Mouse (Mus musculus): ENCODE results near the gene Lrpap1. TPM values are rescaled to one million over a fixed set of nuclear protein-coding genes. Genes with fewer than 3 reads are reported as not detected.

The Lrpap1 gene
- polyA plus RNA-seq, 1 experiment from 2014 or later, result 155 TPM

- Histone ChIP-seq H3K9me3 (replicated peaks) (no peaks in the 10 kb centered on the region), H3K36me3 (no peaks in the 10 kb centered on the region), H3K27me3 (replicated peaks) (no peaks in the 10 kb centered on the region), H3K27ac (replicated peaks) (no peak overlapping the region), H3K4me3 (replicated peaks) (no peak overlapping the region), H3K4me1 (0 out of 2 replicates have a peak, but pooled peaks cover 3% of the 10 kb centered on the region), H3K4me2 (no peak overlapping the region), H3K9ac (replicated peaks) (no peak overlapping the region)
- no peak for ATAC-seq (ENCODE audit: low FRiP score)
- WGBS, result 82% methylated on average over 3 of the region's 3 CpGs
Observed at GRCm38 (mm10) chr5:35117633-35118032, 12.1 kb upstream of the Lrpap1 start.

- Histone ChIP-seq H3K4me3 (replicated peaks) (no peak overlapping the region), H3K4me2 (no peak overlapping the region), H3K9me3 (replicated peaks) (no peaks in the 10 kb centered on the region), H3K27me3 (replicated peaks) (no peaks in the 10 kb centered on the region), H3K27ac (replicated peaks) (no peak overlapping the region), H3K9ac (replicated peaks) (no peak overlapping the region), H3K36me3 (no peaks in the 10 kb centered on the region), H3K4me1 (0 out of 2 replicates have a peak, but pooled peaks cover 3% of the 10 kb centered on the region)
- no peak for ATAC-seq (ENCODE audit: low FRiP score)
- WGBS, result 74% methylated on average over 3 of the region's 3 CpGs
Observed at GRCm38 (mm10) chr5:35116002-35116401, 10.4 kb upstream of the Lrpap1 start.

DNA sequence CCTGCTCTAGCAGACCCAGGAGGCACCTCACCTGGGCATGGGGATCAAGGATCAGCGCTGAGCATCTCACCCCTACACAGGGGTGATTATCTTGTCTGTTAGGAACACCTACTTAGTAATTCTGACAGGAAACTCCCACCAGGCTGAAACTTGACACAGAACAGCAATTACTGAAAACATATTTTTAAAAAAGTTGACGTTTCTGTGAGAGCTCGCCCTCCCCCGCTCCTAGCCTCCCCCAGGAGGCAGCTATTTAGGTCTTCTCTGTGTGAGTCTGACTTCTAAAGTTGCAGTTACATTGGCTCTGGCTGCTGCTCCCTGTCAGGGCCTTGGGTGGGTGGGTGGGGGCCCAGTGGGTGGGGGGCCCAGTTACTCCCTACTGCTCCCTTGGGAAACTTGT is 6.9 kb upstream of the Lrpap1 start:
- Histone ChIP-seq H3K9me3 (replicated peaks) (no peaks in the 10 kb centered on the region), H3K27ac (replicated peaks) (no peak overlapping the region), H3K4me2 (no peak overlapping the region), H3K9ac (replicated peaks) (no peak overlapping the region), H3K4me3 (replicated peaks) (no peak overlapping the region), H3K4me1 (no peaks in the 10 kb centered on the region), H3K27me3 (replicated peaks) (no peaks in the 10 kb centered on the region), H3K36me3 (no peaks in the 10 kb centered on the region)
- no peak for ATAC-seq (ENCODE audit: low FRiP score)
- WGBS, result 69% methylated on average over 4 of the region's 4 CpGs

DNA sequence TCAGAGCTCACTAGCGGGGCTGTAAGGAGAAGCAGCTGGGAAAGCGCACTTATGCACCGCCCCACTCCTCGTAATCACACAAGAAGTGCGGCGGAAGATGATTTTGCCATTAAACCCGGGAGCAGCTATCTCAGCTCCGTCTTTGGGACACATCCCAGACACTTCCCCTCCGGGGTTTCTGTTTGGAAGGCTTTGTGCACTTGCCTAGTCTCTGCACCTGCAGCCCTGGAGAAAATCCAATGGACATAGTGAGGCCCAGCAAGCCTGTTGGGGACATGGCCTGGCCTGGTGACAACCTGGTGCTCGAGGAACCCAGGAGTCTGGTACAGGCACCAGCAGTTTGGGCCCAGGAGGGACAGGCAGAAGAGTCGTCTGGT is 344 bp upstream of the Lrpap1 start:
- H3K27ac ChIP-seq (replicated peaks), result peak overlapping the region; percentile 88
- WGBS, result 3% methylated on average over 11 of the region's 11 CpGs
- peak overlapping the region; percentile 78 for H3K4me2 ChIP-seq
- H3K9ac ChIP-seq (replicated peaks), result peak overlapping the region; percentile 51
- peak overlapping the region; percentile 87 for H3K4me3 ChIP-seq (replicated peaks)
- peak; percentile 58; the same call in 1 of the 2 replicates for ATAC-seq (ENCODE audit: low FRiP score)
- peaks cover 28% of the 10 kb centered on the region for H3K4me1 ChIP-seq
- H3K9me3 ChIP-seq (replicated peaks), result no peaks in the 10 kb centered on the region
- H3K36me3 ChIP-seq, result peaks cover 15% of the 10 kb centered on the region
- no peaks in the 10 kb centered on the region for H3K27me3 ChIP-seq (replicated peaks)

GRCm38 (mm10) chr5:35104183-35104959 is 1.2 kb downstream of the Lrpap1 start:
- Histone ChIP-seq H3K4me3 (replicated peaks) (peak overlapping the region; percentile 87), H3K27ac (replicated peaks) (no peak overlapping the region), H3K9ac (replicated peaks) (peak overlapping the region; percentile 90), H3K27me3 (replicated peaks) (no peaks in the 10 kb centered on the region), H3K9me3 (replicated peaks) (no peaks in the 10 kb centered on the region), H3K4me1 (peaks cover 30% of the 10 kb centered on the region), H3K36me3 (peaks cover 30% of the 10 kb centered on the region), H3K4me2 (peak overlapping the region; percentile 78)
- ATAC-seq (ENCODE audit: low FRiP score), result no peak
- 73% methylated on average over 8 of the region's 8 CpGs for WGBS

DNA sequence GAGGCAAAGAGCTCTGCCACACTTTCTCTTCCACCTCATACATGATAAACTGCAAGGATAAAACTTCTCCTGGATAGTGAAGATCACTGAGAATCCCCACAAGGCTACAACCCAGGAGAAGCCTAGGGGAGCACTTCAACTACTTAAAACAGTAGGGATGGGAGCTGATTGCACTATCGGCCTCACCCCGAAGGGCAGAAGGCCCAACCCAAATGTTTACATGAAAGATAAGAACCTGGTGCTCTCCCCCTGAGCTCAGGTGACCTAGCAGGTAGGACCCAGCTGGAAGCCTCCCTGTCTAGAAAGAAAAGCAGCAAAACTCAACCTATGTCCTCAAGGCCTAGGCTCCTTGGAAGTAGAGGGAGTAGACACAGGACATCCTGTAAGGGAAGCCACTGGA is 2.0 kb downstream of the Lrpap1 start:
- H3K4me1 ChIP-seq, result peaks cover 30% of the 10 kb centered on the region
- H3K4me3 ChIP-seq (replicated peaks), result peak overlapping the region; percentile 87; the same call in 1 of the 2 replicates
- H3K27me3 ChIP-seq (replicated peaks), result no peaks in the 10 kb centered on the region
- peaks cover 39% of the 10 kb centered on the region for H3K36me3 ChIP-seq
- 0 out of 2 replicates have a peak overlapping the region, but pooled peaks have one; percentile 90 for H3K9ac ChIP-seq (replicated peaks)
- no peak for ATAC-seq (ENCODE audit: low FRiP score)
- WGBS, result 80% methylated on average over 2 of the region's 2 CpGs
- no peaks in the 10 kb centered on the region for H3K9me3 ChIP-seq (replicated peaks)
- no peak overlapping the region for H3K27ac ChIP-seq (replicated peaks)
- peak overlapping the region; percentile 78 for H3K4me2 ChIP-seq

GRCm38 (mm10) chr5:35103086-35103485 is 2.5 kb downstream of the Lrpap1 start:
- H3K4me1 ChIP-seq, result peaks cover 30% of the 10 kb centered on the region
- no peaks in the 10 kb centered on the region for H3K27me3 ChIP-seq (replicated peaks)
- H3K9ac ChIP-seq (replicated peaks), result no peak overlapping the region
- H3K4me3 ChIP-seq (replicated peaks), result no peak overlapping the region
- H3K27ac ChIP-seq (replicated peaks), result no peak overlapping the region
- peak overlapping the region; percentile 78 for H3K4me2 ChIP-seq
- H3K9me3 ChIP-seq (replicated peaks), result no peaks in the 10 kb centered on the region
- 89% methylated on average over 8 of the region's 8 CpGs for WGBS
- ATAC-seq (ENCODE audit: low FRiP score), result no peak
- peaks cover 43% of the 10 kb centered on the region for H3K36me3 ChIP-seq

DNA sequence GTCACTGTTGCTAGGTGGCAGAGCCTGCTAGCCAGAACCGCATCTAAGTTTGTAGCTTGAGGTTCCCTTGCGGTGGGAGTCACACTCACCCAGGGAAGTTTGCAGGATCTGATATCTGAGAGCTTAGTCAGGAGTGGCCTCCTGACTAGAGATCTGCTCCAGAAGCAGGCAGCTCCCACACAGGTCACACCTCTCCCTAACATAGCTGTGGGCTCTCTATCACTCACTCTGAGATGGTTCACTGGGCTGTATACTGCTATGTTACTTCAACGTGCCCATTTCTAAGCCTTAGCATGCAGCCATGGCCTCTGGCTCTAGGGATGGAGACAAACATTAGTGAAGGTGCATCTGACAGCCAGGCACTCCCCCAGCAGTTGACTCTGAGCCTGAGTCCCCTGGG is 13.9 kb downstream of the Lrpap1 start:
- no peak overlapping the region for H3K4me3 ChIP-seq (replicated peaks)
- no peak overlapping the region for H3K4me2 ChIP-seq
- no peak for ATAC-seq (ENCODE audit: low FRiP score)
- H3K27me3 ChIP-seq (replicated peaks), result no peaks in the 10 kb centered on the region
- no peaks in the 10 kb centered on the region for H3K4me1 ChIP-seq
- no peak overlapping the region for H3K9ac ChIP-seq (replicated peaks)
- no peak overlapping the region for H3K27ac ChIP-seq (replicated peaks)
- WGBS, result 90% methylated on average over 3 of the region's 3 CpGs
- H3K9me3 ChIP-seq (replicated peaks), result no peaks in the 10 kb centered on the region
- H3K36me3 ChIP-seq, result peaks cover 57% of the 10 kb centered on the region

GRCm38 (mm10) chr5:35089614-35089963 is 16.0 kb downstream of the Lrpap1 start:
- no peak overlapping the region for H3K27ac ChIP-seq (replicated peaks)
- H3K4me3 ChIP-seq (replicated peaks), result no peak overlapping the region
- no peak overlapping the region for H3K4me2 ChIP-seq
- peaks cover 37% of the 10 kb centered on the region for H3K36me3 ChIP-seq
- WGBS, result 87% methylated on average over 5 of the region's 5 CpGs
- H3K4me1 ChIP-seq, result no peaks in the 10 kb centered on the region
- ATAC-seq (ENCODE audit: low FRiP score), result no peak
- no peaks in the 10 kb centered on the region for H3K9me3 ChIP-seq (replicated peaks)
- no peak overlapping the region for H3K9ac ChIP-seq (replicated peaks)
- H3K27me3 ChIP-seq (replicated peaks), result no peaks in the 10 kb centered on the region

- WGBS, result 69% methylated on average over 9 of the region's 9 CpGs
- no peaks in the 10 kb centered on the region for H3K27me3 ChIP-seq (replicated peaks)
- no peaks in the 10 kb centered on the region for H3K4me1 ChIP-seq
- no peak overlapping the region for H3K4me2 ChIP-seq
- no peak overlapping the region for H3K4me3 ChIP-seq (replicated peaks)
- ATAC-seq (ENCODE audit: low FRiP score), result no peak
- no peaks in the 10 kb centered on the region for H3K9me3 ChIP-seq (replicated peaks)
- H3K36me3 ChIP-seq, result peaks cover 33% of the 10 kb centered on the region
- H3K9ac ChIP-seq (replicated peaks), result no peak overlapping the region
- H3K27ac ChIP-seq (replicated peaks), result no peak overlapping the region
Observed at GRCm38 (mm10) chr5:35088785-35089613, 16.6 kb downstream of the Lrpap1 start.

- H3K4me1 ChIP-seq, result 0 out of 2 replicates have a peak, but pooled peaks cover 3% of the 10 kb centered on the region
- H3K27me3 ChIP-seq (replicated peaks), result peaks cover under 1% of the 10 kb centered on the region
- no peaks in the 10 kb centered on the region for H3K9me3 ChIP-seq (replicated peaks)
- no peak overlapping the region for H3K4me3 ChIP-seq (replicated peaks)
- H3K36me3 ChIP-seq, result 0 out of 2 replicates have a peak, but pooled peaks cover 2% of the 10 kb centered on the region
- no peak overlapping the region for H3K4me2 ChIP-seq
- no peak overlapping the region for H3K9ac ChIP-seq (replicated peaks)
- no peak for ATAC-seq (ENCODE audit: low FRiP score)
- no peak overlapping the region for H3K27ac ChIP-seq (replicated peaks)
- 74% methylated on average over 3 of the region's 3 CpGs for WGBS
Observed at GRCm38 (mm10) chr5:35084913-35085312, 20.7 kb downstream of the Lrpap1 start.

GRCm38 (mm10) chr5:35079101-35079500 is 26.5 kb downstream of the Lrpap1 start:
- Histone ChIP-seq H3K9me3 (replicated peaks) (no peaks in the 10 kb centered on the region), H3K9ac (replicated peaks) (no peak overlapping the region), H3K27me3 (replicated peaks) (peaks cover 21% of the 10 kb centered on the region), H3K36me3 (peaks cover 17% of the 10 kb centered on the region; the same call in 1 of the 2 replicates), H3K4me2 (no peak overlapping the region), H3K4me1 (0 out of 2 replicates have a peak, but pooled peaks cover 3% of the 10 kb centered on the region), H3K4me3 (replicated peaks) (no peak overlapping the region), H3K27ac (replicated peaks) (no peak overlapping the region)
- no peak for ATAC-seq (ENCODE audit: low FRiP score)
- 38% methylated on average over 18 of the region's 18 CpGs for WGBS
